Mouse (Mus musculus) thymus, adult 2 months (tissue): ENCODE data around the gene Timm8b. TPM values are rescaled to one million over a fixed set of nuclear protein-coding genes. Genes with fewer than 3 reads are reported as not detected.

Source experiments
- DNase-seq: peaks from one replicate; pipeline ENCODE4 v3.0.0; 2021
- H3K27ac ChIP-seq: fragments of 200-500 bp; 2 replicates; pipeline ENCODE4 v1.5.1; 2012; ENCODE audit warnings: low read length, control low read depth; ENCODE audit not compliant: control insufficient read depth, insufficient read depth
- H3K27me3 ChIP-seq: fragments of 200-500 bp; 2 replicates; pipeline ENCODE4 v1.6.1; 2012; ENCODE audit warnings: mild to moderate bottlenecking, low read length, moderate library complexity, mixed read lengths; ENCODE audit not compliant: control insufficient read depth, insufficient read depth
- H3K36me3 ChIP-seq: fragments of 200-500 bp; 2 replicates; pipeline ENCODE4 v1.6.1; 2012; ENCODE audit warnings: mild to moderate bottlenecking, low read length, moderate library complexity; ENCODE audit not compliant: control insufficient read depth, insufficient read depth
- H3K4me1 ChIP-seq: fragments of 200-500 bp; replicated peaks from 2 replicates; pipeline ENCODE4 v1.6.1; 2012; ENCODE audit warnings: low read length; ENCODE audit not compliant: control insufficient read depth, insufficient read depth
- H3K4me3 ChIP-seq: fragments of 200-500 bp; 2 replicates; pipeline ENCODE4 v1.5.1; 2012; ENCODE audit warnings: mild to moderate bottlenecking, low read length, control low read depth, moderate library complexity; ENCODE audit not compliant: control insufficient read depth, insufficient read depth
- CTCF ChIP-seq: fragments of 200-500 bp; IDR thresholded peaks from 2 replicates; pipeline ENCODE4 v1.5.1; 2012; ENCODE audit warnings: mild to moderate bottlenecking, control low read depth, low read length, moderate library complexity, borderline replicate concordance; ENCODE audit not compliant: control insufficient read depth, poor library complexity, insufficient read depth; ENCODE audit errors: extremely low read depth
- POLR2A ChIP-seq: fragments of 200-500 bp; IDR thresholded peaks from 2 replicates; pipeline ENCODE4 v1.6.1; 2012; ENCODE audit warnings: mild to moderate bottlenecking, low read length, control low read depth, moderate library complexity; ENCODE audit not compliant: control insufficient read depth, poor library complexity, insufficient read depth; ENCODE audit errors: extremely low read depth
- WGBS: fragments of 180-500 bp; shearing (Covaris S2); methylation state at CpG from one replicate; pipeline ENCODE4 v1.1.7; 2018; 5-methylcytosine and 5-hydroxymethylcytosine counted together
- polyA plus RNA-seq: library from polyadenylated mRNA; depleted of rRNA; stranded (reverse); fragments of >200 nt; gene quantifications from 2 replicates; pipeline ENCODE4 v1.2.3, GENCODE M21; 2012

Timm8b gene
- polyA plus RNA-seq, 1 experiment: 168 TPM

DNA sequence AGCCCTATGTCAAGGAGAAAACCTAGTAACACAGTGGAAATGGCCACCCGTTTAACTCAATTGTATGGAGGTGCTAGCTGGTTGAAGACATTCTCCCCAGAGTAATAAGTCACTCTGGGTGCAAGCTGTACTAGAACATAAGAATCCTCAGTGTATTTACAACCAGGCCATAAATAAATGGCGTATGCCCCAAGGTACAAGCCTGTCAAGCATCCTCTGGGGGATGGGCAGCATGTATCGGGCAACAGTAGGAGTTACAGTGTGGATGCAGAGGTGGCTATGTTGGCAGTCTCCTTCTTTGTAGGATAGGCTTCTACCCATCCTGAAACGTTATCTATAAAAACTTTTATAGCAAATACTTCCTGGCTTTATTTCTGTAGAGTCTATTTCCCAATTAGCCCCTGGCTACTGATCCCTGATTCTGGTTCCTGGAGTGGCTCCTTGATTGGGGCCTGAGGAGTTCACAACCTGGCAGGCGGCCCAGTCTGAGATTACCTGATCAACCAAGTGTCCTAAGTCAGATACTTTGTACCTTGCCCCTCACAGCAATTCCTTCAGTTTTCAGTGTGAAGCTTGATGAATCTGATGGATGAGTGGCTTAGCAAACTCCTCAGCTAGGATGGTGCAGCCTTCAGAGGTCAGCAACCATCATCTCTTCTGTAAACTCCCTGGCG lies 18.4 kb upstream of the Timm8b start:
- WGBS: 95% methylated on average over 6 of the region's 6 CpGs
- TF ChIP-seq CTCF (no peak), POLR2A (no peak)
- Histone ChIP-seq H3K36me3 (no peaks in the 10 kb centered on the region), H3K27me3 (no peaks in the 10 kb centered on the region), H3K4me1 (no peaks in the 10 kb centered on the region), H3K27ac (no peak overlapping the region), H3K4me3 (no peak overlapping the region)
- no peak for DNase-seq

DNA sequence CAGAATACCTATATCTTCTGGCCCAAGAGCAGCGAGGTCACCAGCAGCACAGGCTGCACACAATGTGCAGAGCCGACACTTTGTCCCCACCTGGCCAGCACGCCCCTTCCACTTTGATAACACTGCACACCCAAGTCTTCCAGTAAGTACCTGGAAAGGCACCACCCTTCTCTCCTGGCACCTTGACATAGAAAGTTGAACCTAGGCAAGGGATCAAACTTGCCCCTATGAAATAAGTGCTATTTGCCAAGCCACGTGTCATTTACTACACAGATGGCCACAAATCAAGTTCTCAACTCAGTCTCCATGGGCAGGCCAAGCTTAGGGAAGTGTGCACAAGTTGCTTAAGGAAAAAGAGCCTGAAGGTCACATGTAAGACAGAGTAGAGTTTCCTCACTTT lies 16.8 kb upstream of the Timm8b start:
- peaks cover 4% of the 10 kb centered on the region for H3K4me1 ChIP-seq
- no peaks in the 10 kb centered on the region for H3K27me3 ChIP-seq
- WGBS: 90% methylated on average over 4 of the region's 4 CpGs
- DNase-seq: no peak
- H3K4me3 ChIP-seq: no peak overlapping the region
- TF ChIP-seq POLR2A (no peak), CTCF (no peak)
- H3K36me3 ChIP-seq: no peaks in the 10 kb centered on the region
- H3K27ac ChIP-seq: no peak overlapping the region

DNA sequence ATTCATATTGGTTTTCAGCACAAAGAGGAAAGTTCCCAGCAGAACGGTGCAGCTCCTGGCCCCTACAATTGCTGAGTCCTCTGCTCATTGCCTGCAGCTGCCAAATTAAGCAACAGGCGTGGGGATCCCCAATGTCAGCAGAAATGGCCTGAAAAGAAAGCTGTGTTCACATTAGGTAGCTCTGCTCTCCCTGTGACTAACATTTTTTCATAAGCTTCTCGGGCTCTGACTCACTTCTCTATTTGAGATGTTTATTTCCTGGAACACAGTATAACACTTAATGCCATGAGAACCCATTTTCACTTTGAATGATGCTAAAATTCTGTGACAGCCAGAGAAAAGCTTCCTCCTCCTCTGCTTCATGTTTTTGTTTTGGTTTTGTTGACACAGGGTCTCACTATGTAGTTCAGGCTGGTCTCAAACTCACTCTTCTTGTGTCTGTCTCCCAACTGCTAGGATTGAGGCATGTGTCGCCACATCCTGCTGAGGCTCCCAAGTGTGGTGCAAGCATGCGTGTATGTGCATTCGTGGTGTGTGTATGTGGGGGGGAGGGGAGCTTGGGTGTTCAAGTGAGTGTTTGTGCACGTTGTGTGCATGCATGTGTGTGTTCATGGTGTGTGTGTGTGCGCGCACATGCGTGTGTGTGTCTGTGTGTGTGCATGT lies 12.7 kb upstream of the Timm8b start:
- Histone ChIP-seq H3K4me3 (no peak overlapping the region), H3K27me3 (no peaks in the 10 kb centered on the region), H3K36me3 (no peaks in the 10 kb centered on the region; the same call in 1 of the 2 replicates), H3K4me1 (peaks cover 4% of the 10 kb centered on the region), H3K27ac (no peak overlapping the region)
- DNase-seq: no peak
- TF ChIP-seq POLR2A: no peak
- no peak for TF ChIP-seq CTCF
- whole genome bisulfite sequencing: 50% methylated on average over 10 of the region's 10 CpGs

DNA sequence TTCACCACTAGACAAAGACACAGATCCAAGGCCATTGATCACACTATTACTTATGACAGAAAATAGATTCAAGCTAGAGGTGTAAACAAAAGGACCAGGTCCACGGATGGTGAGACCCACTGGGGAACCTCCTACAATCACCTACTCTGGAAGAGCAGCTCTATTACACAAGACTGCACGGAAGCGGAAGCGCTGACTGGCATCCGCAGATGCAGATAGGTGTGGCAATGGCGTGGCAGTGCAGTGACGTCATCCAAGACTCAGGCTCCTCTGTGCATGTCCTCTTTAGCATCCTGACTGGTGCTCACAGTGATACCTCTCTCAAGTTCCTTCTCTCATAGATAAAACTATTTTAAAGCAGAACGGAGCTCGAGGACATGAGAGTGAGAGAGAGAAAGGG lies 10.8 kb upstream of the Timm8b start:
- WGBS: 94% methylated on average over 9 of the region's 9 CpGs
- Histone ChIP-seq H3K27ac (no peak overlapping the region), H3K27me3 (no peaks in the 10 kb centered on the region), H3K4me3 (no peak overlapping the region), H3K4me1 (peaks cover 4% of the 10 kb centered on the region), H3K36me3 (peaks cover 17% of the 10 kb centered on the region)
- DNase-seq: no peak
- no peak for TF ChIP-seq POLR2A
- TF ChIP-seq CTCF: no peak

DNA sequence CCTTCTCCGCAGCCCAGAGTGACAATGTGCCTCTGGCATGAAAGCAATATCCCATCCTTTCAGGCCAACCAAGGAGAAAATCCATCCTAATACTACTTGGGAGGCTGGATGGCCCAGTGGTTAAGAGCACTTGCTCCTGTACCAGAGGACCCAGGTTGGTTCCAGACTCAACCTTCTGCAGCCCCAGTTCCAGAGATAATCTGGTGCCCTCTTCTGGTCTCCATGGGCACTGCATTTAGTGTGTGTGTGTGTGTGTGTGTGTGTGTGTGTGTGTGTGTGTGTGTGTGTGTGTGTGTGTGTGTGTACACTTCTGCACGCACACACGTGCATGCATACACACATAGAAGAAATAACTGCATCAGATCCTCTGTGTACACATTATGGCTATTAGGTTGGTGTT lies 10.2 kb upstream of the Timm8b start:
- Histone ChIP-seq H3K27ac (no peak overlapping the region), H3K27me3 (no peaks in the 10 kb centered on the region), H3K4me3 (no peak overlapping the region), H3K36me3 (peaks cover 23% of the 10 kb centered on the region), H3K4me1 (peaks cover 4% of the 10 kb centered on the region)
- WGBS: 73% methylated on average over 3 of the region's 3 CpGs
- peak; percentile 45 for DNase-seq
- TF ChIP-seq POLR2A: no peak
- no peak for TF ChIP-seq CTCF

DNA sequence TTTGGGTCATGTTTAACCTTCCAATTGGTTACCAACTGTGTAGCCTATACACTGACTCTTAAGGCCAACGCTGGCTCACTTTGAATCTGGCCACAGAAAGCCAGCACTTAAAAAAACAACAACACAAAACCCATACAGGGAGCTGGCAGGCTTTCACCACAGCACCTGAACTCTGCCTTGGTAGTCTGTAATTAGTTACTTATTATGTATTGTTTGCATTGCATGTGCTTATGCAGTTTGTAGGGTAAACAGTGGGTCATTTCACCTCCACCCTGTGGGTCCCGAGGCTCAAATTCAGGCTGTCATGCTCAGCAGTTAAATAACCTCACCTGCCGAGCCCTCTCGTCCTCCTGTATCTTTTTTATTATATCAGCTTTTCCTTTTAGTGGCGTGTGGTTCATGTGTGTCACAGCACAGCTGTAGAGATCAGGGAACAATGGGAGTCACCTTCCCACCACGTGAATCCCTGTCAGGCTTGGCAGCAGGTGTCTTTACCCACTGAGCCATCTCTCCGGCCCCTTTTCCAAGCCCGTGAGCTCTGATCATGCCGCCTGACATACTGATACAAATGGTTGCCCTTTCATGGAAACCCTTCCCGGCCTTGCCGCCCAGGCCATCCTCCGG lies 8.8 kb upstream of the Timm8b start:
- Histone ChIP-seq H3K27ac (no peak overlapping the region), H3K36me3 (peaks cover 33% of the 10 kb centered on the region), H3K4me1 (peaks cover 4% of the 10 kb centered on the region), H3K27me3 (no peaks in the 10 kb centered on the region), H3K4me3 (no peak overlapping the region)
- TF ChIP-seq CTCF (no peak), POLR2A (no peak)
- WGBS: 91% methylated on average over 12 of the region's 12 CpGs
- no peak for DNase-seq
